Mouse (Mus musculus) bone marrow macrophage, adult 2 months (primary cell): Measurements from ENCODE around the gene Gm11037.

Experiments used
- CTCF ChIP-seq: IDR thresholded peaks from 2 replicates; pipeline ENCODE4 v1.5.1; 2012; ENCODE audit warnings: low read depth, mild to moderate bottlenecking, low read length, moderate library complexity
- POLR2A ChIP-seq: IDR thresholded peaks from 2 replicates; pipeline ENCODE4 v1.6.1; 2012; ENCODE audit warnings: mild to moderate bottlenecking, low read depth, low read length, borderline replicate concordance

DNA sequence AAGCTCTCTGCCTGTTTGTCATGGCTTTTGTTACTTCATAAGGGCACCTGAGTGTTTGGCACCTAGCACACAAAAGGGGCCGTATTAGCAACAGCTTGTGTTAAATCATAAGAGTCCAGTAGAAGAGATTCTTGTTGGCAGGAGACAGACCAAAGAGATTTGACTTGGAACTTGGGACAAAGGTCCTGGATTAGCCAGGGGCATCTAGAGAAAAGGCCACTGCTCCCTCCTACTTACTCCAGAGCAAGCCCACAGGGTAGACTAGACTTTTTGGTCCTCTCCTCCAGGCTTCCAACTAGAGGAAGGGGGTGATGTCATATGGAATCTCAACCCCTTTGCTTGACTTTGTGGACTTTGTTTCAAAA is 42.6 kb downstream of the Gm11037 start:
- TF ChIP-seq POLR2A (no peak), CTCF (no peak)
